In genomic region chr7:30265041-30265440, GRCm38 (mm10) we compare ENCODE assay signal across 40 mouse cellular contexts. TPM values are rescaled to one million over a fixed set of nuclear protein-coding genes. Genes with fewer than 3 reads are reported as not detected.
DNase-seq lines count a peak whose midpoint lies in the region; ATAC-seq and TF ChIP-seq lines count a peak whose summit lies in the region.
"Had no signal": no experiment of that assay in that cellular context is flagged by ENCODE, and none has a peak within 500 bp of the region (broad histone marks: within the 10 kb centered on the region; RNA-seq: fewer than 3 reads in every experiment).

No protein-coding gene starts in this region.

- DNase-seq in adrenal gland, adult (ENCODE audit: inconsistent age in 2 of 2, low spot score in 1 of 2) = peak; percentile 38 to 52
- no peak for DNase-seq in adrenal gland, adult 8-10 months
- peak; percentile 24 for DNase-seq in liver, postnatal 0 days
- no peak for DNase-seq in spleen, postnatal 4 days (ENCODE audit: low spot score in 2 of 2)
- DNase-seq in cerebellum, adult 9-11 months = no peak
- DNase-seq: cerebellum, adult 8-10 months; gastrocnemius, adult 2 months; kidney, adult 2 months; lung, embryonic 14.5 days; lung, postnatal 14 days; right cerebral cortex, postnatal 4 days had no signal

- ATAC-seq in liver, postnatal 0 days = peak; percentile 23; the same call in 1 of the 2 replicates
- ATAC-seq in liver, embryonic 12.5 days = no peak
- ATAC-seq in monocyte, adult 5-6 weeks (replicated peaks; ENCODE audit: insufficient number of reproducible peaks, low FRiP score, low TSS enrichment, poor library complexity, severe bottlenecking) = peak; percentile 71
- ATAC-seq: activated CD4-positive, CD25-positive, alpha-beta regulatory T cell, adult 4 months; forebrain, embryonic 16.5 days; hindbrain, postnatal 0 days; intestine, embryonic 15.5 days; midbrain, embryonic 13.5 days had no signal

- no peak for TF ChIP-seq CTCF in liver, postnatal 0 days (IDR thresholded peaks at IDR 0.05; ENCODE audit: low read depth)
- no peak for TF ChIP-seq CTCF in bone marrow macrophage, adult 2 months (IDR thresholded peaks at IDR 0.05; ENCODE audit: low read depth, low read length)

- no peak overlapping the region for H3K4me3 ChIP-seq in liver, postnatal 0 days (ENCODE audit: low read depth, low read length)
- H3K4me3 ChIP-seq in liver, embryonic 12.5 days = no peak overlapping the region
- no peak overlapping the region for H3K4me3 ChIP-seq in bone marrow macrophage, adult 2 months (ENCODE audit: insufficient read depth, low read length)
- H3K4me3 ChIP-seq: erythroblast, embryonic 14.5 days; gastrocnemius, adult 2 months; heart, embryonic 10.5 days; heart, embryonic 15.5 days; hindbrain, embryonic 12.5 days; intestine, embryonic 15.5 days; layer of hippocampus, adult 2 months; left cerebral cortex, adult 2 months; limb, embryonic 13.5 days; midbrain, embryonic 13.5 days; neural tube, embryonic 15.5 days had no signal

- H3K4me2 ChIP-seq in liver, postnatal 0 days (ENCODE audit: low read depth, low read length) = no peak overlapping the region
- H3K4me2 ChIP-seq in liver, embryonic 12.5 days = no peak overlapping the region
- H3K4me2 ChIP-seq: heart, embryonic 15.5 days; hindbrain, embryonic 12.5 days; intestine, embryonic 15.5 days; limb, embryonic 13.5 days; lung, embryonic 14.5 days; midbrain, embryonic 13.5 days; neural tube, embryonic 15.5 days had no signal

- no peaks in the 10 kb centered on the region for H3K27me3 ChIP-seq in liver, postnatal 0 days (ENCODE audit: insufficient read depth, low read length)
- no peaks in the 10 kb centered on the region for H3K27me3 ChIP-seq in liver, embryonic 12.5 days (replicated peaks)
- H3K27me3 ChIP-seq: heart, embryonic 15.5 days; hindbrain, embryonic 12.5 days; intestine, embryonic 15.5 days; limb, embryonic 13.5 days; midbrain, embryonic 13.5 days; neural tube, embryonic 15.5 days had no signal

- 38% methylated on average over 2 of the region's 2 CpGs for WGBS in liver, postnatal 0 days (ENCODE audit: insufficient replicate concordance)
- WGBS in liver, embryonic 12.5 days (ENCODE audit: insufficient replicate concordance) = 56% methylated on average over 2 of the region's 2 CpGs

- peaks cover 18% of the 10 kb centered on the region for H3K36me3 ChIP-seq in liver, postnatal 0 days (replicated peaks; ENCODE audit: insufficient read depth, low read length)
- H3K36me3 ChIP-seq in liver, embryonic 12.5 days = peaks cover 92% of the 10 kb centered on the region
- H3K36me3 ChIP-seq: intestine, embryonic 15.5 days; neural tube, embryonic 15.5 days had no signal

- no peaks in the 10 kb centered on the region for H3K9me3 ChIP-seq in liver, postnatal 0 days (ENCODE audit: low read length)
- H3K9me3 ChIP-seq in liver, embryonic 12.5 days (replicated peaks) = no peaks in the 10 kb centered on the region
- H3K9me3 ChIP-seq: heart, embryonic 10.5 days; heart, embryonic 15.5 days; hindbrain, embryonic 12.5 days; intestine, embryonic 15.5 days; limb, embryonic 13.5 days; midbrain, embryonic 13.5 days; neural tube, embryonic 15.5 days had no signal

- no peak overlapping the region for H3K9ac ChIP-seq in liver, postnatal 0 days (replicated peaks)
- no peak overlapping the region for H3K9ac ChIP-seq in liver, embryonic 12.5 days
- H3K9ac ChIP-seq: heart, embryonic 15.5 days; hindbrain, embryonic 12.5 days; intestine, embryonic 15.5 days; limb, embryonic 13.5 days; liver, embryonic 14.5 days; lung, embryonic 14.5 days; midbrain, embryonic 13.5 days; neural tube, embryonic 15.5 days had no signal

- no peak overlapping the region for H3K27ac ChIP-seq in liver, postnatal 0 days (ENCODE audit: low read depth)
- H3K27ac ChIP-seq in liver, embryonic 12.5 days = no peak overlapping the region
- peak overlapping the region; percentile 32 for H3K27ac ChIP-seq in bone marrow macrophage, adult 2 months (ENCODE audit: insufficient read depth, low read depth, low read length)
- H3K27ac ChIP-seq: gastrocnemius, adult 2 months; heart, embryonic 10.5 days; heart, embryonic 15.5 days; hindbrain, embryonic 12.5 days; hindbrain, postnatal 0 days; intestine, embryonic 15.5 days; layer of hippocampus, adult 2 months; left cerebral cortex, adult 2 months; limb, embryonic 13.5 days; liver, embryonic 14.5 days; midbrain, embryonic 13.5 days; neural tube, embryonic 15.5 days had no signal

- TF ChIP-seq EP300 in liver, postnatal 0 days (IDR thresholded peaks at IDR 0.05; ENCODE audit: low read depth) = no peak

- no peak for TF ChIP-seq POLR2A in bone marrow macrophage, adult 2 months (IDR thresholded peaks at IDR 0.05; ENCODE audit: borderline replicate concordance, low read depth, low read length)

- H3K4me1 ChIP-seq in liver, postnatal 0 days (ENCODE audit: insufficient read depth) = no peaks in the 10 kb centered on the region
- no peaks in the 10 kb centered on the region for H3K4me1 ChIP-seq in liver, embryonic 12.5 days
- H3K4me1 ChIP-seq in bone marrow macrophage, adult 2 months (ENCODE audit: control insufficient read depth, insufficient read depth, low read length) = peaks cover 9% of the 10 kb centered on the region
- H3K4me1 ChIP-seq: heart, embryonic 15.5 days; hindbrain, embryonic 12.5 days; intestine, embryonic 15.5 days; limb, embryonic 13.5 days; midbrain, embryonic 13.5 days; neural tube, embryonic 15.5 days had no signal

RNA-seq across cellular contexts. Expression of gene Thap8, which starts 14.9 kb away (rescaled TPM):
- total RNA-seq in adrenal gland, adult 8-10 months (2022) = under 1 TPM in 2 of 4 experiments, not detected in 2; 0.21 to 0.97 TPM
- polyA plus RNA-seq in liver, postnatal 0 days (2015; fragmentation: Nextera tagmentation; extraction: Ambion mirVana) = 0.08 and 0.15 TPM in 2 replicates
- 0.28 TPM in 1 of 2 replicates, not detected in the other for polyA plus RNA-seq in liver, embryonic 12.5 days (2016; fragmentation: Nextera tagmentation; extraction: Ambion mirVana)
- polyA plus RNA-seq in bone marrow macrophage, adult 2 months (2012; ENCODE audit: insufficient read depth, insufficient read length, missing spikeins) = 0.55 and 1.0 TPM in 2 replicates
- total RNA-seq in monocyte, adult 5-6 weeks (2017) = 1.0 to 3.2 TPM in 2 of 3 replicates, not detected in the other
- total RNA-seq: common myeloid progenitor, adult 5-6 weeks; heart, postnatal 25 days; left cerebral cortex, adult 2 months had no signal
- polyA plus RNA-seq: erythroblast, embryonic 14.5 days; kidney, adult 2 months had no signal

RNA-seq across cellular contexts. Expression of gene Wdr62, which starts 15.2 kb away (rescaled TPM):
- total RNA-seq in adrenal gland, adult 8-10 months (2022) = 1 to 10 TPM; 2.7 to 7.5 (median 4.5) TPM
- 3.1 and 3.4 TPM in 2 replicates for polyA plus RNA-seq in liver, postnatal 0 days (2015; fragmentation: Nextera tagmentation; extraction: Ambion mirVana)
- 11.5 and 11.9 TPM in 2 replicates for polyA plus RNA-seq in liver, embryonic 12.5 days (2016; fragmentation: Nextera tagmentation; extraction: Ambion mirVana)
- 21.4 and 25.8 TPM in 2 replicates for polyA plus RNA-seq in bone marrow macrophage, adult 2 months (2012; ENCODE audit: insufficient read depth, insufficient read length, missing spikeins)
- total RNA-seq in monocyte, adult 5-6 weeks (2017) = 1.3 to 4.7 TPM (median 3.0 TPM) in 3 replicates

RNA-seq across cellular contexts. Expression of gene Clip3, which starts 26.5 kb away (rescaled TPM):
- 10 to 100 TPM; 20.8 to 35.8 (median 30.0) TPM for total RNA-seq in adrenal gland, adult 8-10 months (2022)
- 0.34 and 0.59 TPM in 2 replicates for polyA plus RNA-seq in liver, postnatal 0 days (2015; fragmentation: Nextera tagmentation; extraction: Ambion mirVana)
- polyA plus RNA-seq in liver, embryonic 12.5 days (2016; fragmentation: Nextera tagmentation; extraction: Ambion mirVana) = 3.2 and 4.8 TPM in 2 replicates
- polyA plus RNA-seq in bone marrow macrophage, adult 2 months (2012; ENCODE audit: insufficient read depth, insufficient read length, missing spikeins) = 0.49 and 1.7 TPM in 2 replicates
- total RNA-seq in monocyte, adult 5-6 weeks (2017) = 2.2 TPM in 1 of 3 replicates, not detected in the others
- total RNA-seq: common myeloid progenitor, adult 5-6 weeks; megakaryocyte-erythroid progenitor cell, adult 5-6 weeks had no signal
- polyA plus RNA-seq: erythroblast, embryonic 14.5 days had no signal

RNA-seq across cellular contexts. Expression of gene Ovol3, which starts 29.5 kb away (rescaled TPM):
- not detected for total RNA-seq in adrenal gland, adult 8-10 months (2022)
- not detected in 2 replicates for polyA plus RNA-seq in liver, postnatal 0 days (2015; fragmentation: Nextera tagmentation; extraction: Ambion mirVana)
- not detected in 2 replicates for polyA plus RNA-seq in liver, embryonic 12.5 days (2016; fragmentation: Nextera tagmentation; extraction: Ambion mirVana)
- not detected in 2 replicates for polyA plus RNA-seq in bone marrow macrophage, adult 2 months (2012; ENCODE audit: insufficient read depth, insufficient read length, missing spikeins)
- not detected in 3 replicates for total RNA-seq in monocyte, adult 5-6 weeks (2017)
- total RNA-seq: adrenal gland, postnatal 36 days; common myeloid progenitor, adult 5-6 weeks; gastrocnemius, adult 2 months; heart, postnatal 25 days; hindbrain, postnatal 0 days; layer of hippocampus, adult 2 months; layer of hippocampus, postnatal 14 days; left cerebral cortex, adult 2 months; left cerebral cortex, postnatal 36 days; megakaryocyte-erythroid progenitor cell, adult 5-6 weeks had no signal
- polyA plus RNA-seq: activated CD4-positive, CD25-positive, alpha-beta regulatory T cell, adult 4 months; erythroblast, embryonic 14.5 days; forebrain, embryonic 11.5 days; forebrain, embryonic 16.5 days; gonadal fat pad, adult 2 months; heart, embryonic 10.5 days; heart, embryonic 15.5 days; hindbrain, embryonic 12.5 days; hindbrain, postnatal 0 days; intestine, embryonic 15.5 days; kidney, embryonic 16.5 days; liver, embryonic 14.5 days; midbrain, embryonic 13.5 days; neural tube, embryonic 15.5 days; spleen, adult 2 months; stomach, embryonic 14.5 days; urinary bladder, adult 2 months had no signal

RNA-seq across cellular contexts. Expression of gene Tbcb, which starts 33.0 kb away (rescaled TPM):
- total RNA-seq in adrenal gland, adult 8-10 months (2022) = 100 to 1,000 TPM; 102 to 119 (median 108) TPM
- 41.8 and 42.1 TPM in 2 replicates for polyA plus RNA-seq in liver, postnatal 0 days (2015; fragmentation: Nextera tagmentation; extraction: Ambion mirVana)
- 75.0 and 77.3 TPM in 2 replicates for polyA plus RNA-seq in liver, embryonic 12.5 days (2016; fragmentation: Nextera tagmentation; extraction: Ambion mirVana)
- 83.3 and 108 TPM in 2 replicates for polyA plus RNA-seq in bone marrow macrophage, adult 2 months (2012; ENCODE audit: insufficient read depth, insufficient read length, missing spikeins)
- 32.7 to 60.7 TPM (median 37.0 TPM) in 3 replicates for total RNA-seq in monocyte, adult 5-6 weeks (2017)

Comparison
In these comparisons a context has a peak if more than half of its experiments do, and no peak if none do; other contexts are left out.
1. DNase-seq: peak in adrenal gland, adult (2 of 2) and liver, postnatal 0 days (single experiment); none in adrenal gland, adult 8-10 months (single experiment), spleen, postnatal 4 days (0 of 2) and cerebellum, adult 9-11 months (single experiment).